Mouse (Mus musculus) intestine, embryonic 14.5 days (tissue): ENCODE measurements around the gene Sun1. TPM values are rescaled to one million over a fixed set of nuclear protein-coding genes. Genes with fewer than 3 reads are reported as not detected.

Source experiments
- ATAC-seq: fragments of 200-750 bp; cut with Nextera tagmentation; replicated peaks from 2 replicates; pipeline ENCODE4 v1.8.0; 2017; ENCODE audit warnings: low read depth, moderate number of reproducible peaks, moderate TSS enrichment, moderate library complexity; ENCODE audit not compliant: low FRiP score, low TSS enrichment
- DNase-seq: peaks from one replicate; pipeline ENCODE4 v3.0.0-alpha.2; 2018; ENCODE audit warnings: low spot score
- H3K27ac ChIP-seq: fragments of 300-500 bp; sonication (generic); 2 replicates; pipeline ENCODE4 v1.5.1; 2014; ENCODE audit warnings: low read depth, mild to moderate bottlenecking, control low read depth
- H3K27me3 ChIP-seq: fragments of 300-500 bp; sonication (generic); replicated peaks from 2 replicates; pipeline ENCODE4 v1.6.1; 2014; ENCODE audit warnings: low read length, control low read depth; ENCODE audit not compliant: control insufficient read depth, insufficient read depth
- H3K36me3 ChIP-seq: fragments of 300-500 bp; sonication (generic); 2 replicates; pipeline ENCODE4 v1.6.1; 2014; ENCODE audit warnings: low read length, control low read depth; ENCODE audit not compliant: control insufficient read depth, insufficient read depth
- H3K4me1 ChIP-seq: fragments of 300-500 bp; sonication (generic); replicated peaks from 2 replicates; pipeline ENCODE4 v1.6.1; 2014; ENCODE audit warnings: low read length, control low read depth, mixed read lengths; ENCODE audit not compliant: control insufficient read depth, insufficient read depth
- H3K4me2 ChIP-seq: fragments of 300-500 bp; sonication (generic); 2 replicates; pipeline ENCODE4 v1.6.1; 2014; ENCODE audit warnings: low read length
- H3K4me3 ChIP-seq: fragments of 300-500 bp; sonication (generic); 2 replicates; pipeline ENCODE4 v1.5.1; 2014; ENCODE audit warnings: low read depth, low read length, control low read depth, mixed read lengths
- H3K9ac ChIP-seq: fragments of 300-500 bp; sonication (generic); 2 replicates; pipeline ENCODE4 v1.6.1; 2014; ENCODE audit warnings: mild to moderate bottlenecking, low read length
- H3K9me3 ChIP-seq: fragments of 300-500 bp; sonication (generic); 2 replicates; pipeline ENCODE4 v1.6.1; 2016; ENCODE audit warnings: low read length, control low read depth; ENCODE audit not compliant: control insufficient read depth
- WGBS: fragments of 180-500 bp; shearing (Covaris S2); extraction: QIAGEN DNeasy Blood & Tissue Kit; methylation state at CpG from one replicate; pipeline ENCODE4 v1.1.7; 2014; 5-methylcytosine and 5-hydroxymethylcytosine counted together
- polyA plus RNA-seq: library from polyadenylated mRNA; unstranded; fragments of >200 nt; fragmentation: Nextera tagmentation; extraction: Ambion mirVana; gene quantifications from 2 replicates; pipeline ENCODE4 v1.2.1, GENCODE M21; 2014

Sun1 gene
- polyA plus RNA-seq, 1 experiment from 2014 or later = 54.7 TPM

DNA sequence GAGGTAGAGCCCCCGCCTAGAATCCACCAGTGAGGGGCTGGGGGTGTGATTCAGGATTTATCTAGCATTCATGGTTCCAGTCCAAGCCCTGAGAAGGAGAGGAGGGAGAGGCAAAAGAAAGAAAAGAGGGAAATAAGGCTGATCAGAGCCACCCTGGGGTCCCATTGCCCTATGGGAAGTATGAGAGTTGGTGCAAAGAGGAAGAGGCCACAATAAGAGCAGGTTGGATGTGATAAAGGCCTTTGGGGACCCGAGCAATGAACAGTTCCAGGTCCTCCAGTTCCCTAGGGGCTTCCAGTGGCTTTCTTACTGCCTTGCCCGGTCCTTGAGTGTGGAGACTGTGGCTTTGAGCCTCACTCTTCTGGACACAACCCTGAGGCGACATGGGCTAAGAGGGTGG lies 87.3 kb downstream of the Sun1 start:
- H3K27ac ChIP-seq = no peak overlapping the region
- H3K9ac ChIP-seq = no peak overlapping the region

DNA sequence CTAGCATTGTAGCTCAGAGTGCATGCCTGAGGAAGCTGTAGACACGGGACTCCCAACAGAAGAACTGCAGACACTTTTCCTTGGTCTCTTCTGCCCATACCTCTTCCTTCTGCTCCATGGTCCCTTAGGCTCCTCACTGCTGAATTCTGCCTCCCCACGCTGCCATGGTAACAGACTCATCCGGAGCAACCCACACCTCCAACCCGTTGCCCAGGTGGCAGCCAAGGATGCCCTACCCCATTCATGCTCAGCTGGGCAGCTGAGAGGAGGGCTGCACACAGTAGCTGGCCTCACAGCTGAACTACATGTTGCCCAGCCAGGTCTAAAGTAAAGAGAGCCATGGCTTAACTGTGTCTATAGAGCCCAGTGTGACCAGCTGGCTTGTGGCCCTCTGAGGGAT lies 88.2 kb downstream of the Sun1 start:
- ATAC-seq = no peak
- no peaks in the 10 kb centered on the region for H3K9me3 ChIP-seq
- H3K36me3 ChIP-seq = no peaks in the 10 kb centered on the region
- H3K27ac ChIP-seq = no peak overlapping the region
- no peaks in the 10 kb centered on the region for H3K27me3 ChIP-seq
- H3K9ac ChIP-seq = no peak overlapping the region
- no peak overlapping the region for H3K4me2 ChIP-seq
- H3K4me3 ChIP-seq = no peak overlapping the region
- DNase-seq = no peak
- WGBS = 83% methylated on average over 4 of the region's 4 CpGs
- H3K4me1 ChIP-seq = peaks cover 19% of the 10 kb centered on the region

More for the DNA sequence above, 87.3 kb downstream of the Sun1 start:
- Histone ChIP-seq H3K9me3 (no peaks in the 10 kb centered on the region), H3K36me3 (no peaks in the 10 kb centered on the region), H3K4me3 (no peak overlapping the region), H3K4me1 (peaks cover 19% of the 10 kb centered on the region), H3K4me2 (no peak overlapping the region), H3K27me3 (no peaks in the 10 kb centered on the region)
- WGBS = 92% methylated on average over 4 of the region's 4 CpGs
- ATAC-seq = no peak
- DNase-seq = no peak

DNA sequence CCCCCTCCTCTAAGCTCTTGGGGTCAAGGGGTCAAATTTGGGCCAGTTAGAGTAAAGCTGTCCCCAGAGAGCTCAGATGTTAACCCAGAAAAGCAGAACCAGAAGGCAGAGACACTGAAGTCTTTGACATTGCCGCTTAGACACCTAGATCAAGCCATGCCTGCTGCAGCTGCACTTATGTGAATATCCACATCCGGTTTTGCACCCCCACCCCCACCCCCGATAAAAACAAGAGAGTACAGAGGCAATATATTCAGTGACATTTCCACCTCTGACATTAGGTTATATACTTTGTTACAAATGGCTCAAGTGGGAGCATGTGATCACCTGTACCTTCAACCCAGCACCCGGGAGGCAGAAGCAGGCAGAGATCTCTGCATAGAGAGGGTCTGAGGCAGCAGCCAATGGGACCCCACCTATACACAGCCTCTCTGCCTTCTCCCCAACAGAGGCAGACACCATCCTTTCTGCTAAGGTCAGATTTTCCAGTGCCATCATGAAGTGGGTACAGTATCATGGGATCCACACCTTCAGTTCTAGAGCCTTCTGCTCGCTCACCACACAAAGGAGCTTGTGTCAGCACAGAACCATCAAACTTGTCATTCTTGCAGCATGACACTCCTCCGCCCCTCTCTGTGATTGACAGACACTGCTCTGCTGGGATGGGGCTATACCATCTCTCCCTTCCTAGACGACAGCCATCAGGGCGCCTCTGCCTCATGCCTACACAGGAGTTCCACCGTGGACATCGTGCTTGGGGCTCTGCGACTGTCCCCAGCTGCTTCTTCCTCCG lies 90.2 kb downstream of the Sun1 start:
- Histone ChIP-seq H3K9ac (no peak overlapping the region), H3K36me3 (no peaks in the 10 kb centered on the region), H3K27ac (no peak overlapping the region), H3K4me2 (no peak overlapping the region), H3K4me1 (peaks cover 12% of the 10 kb centered on the region), H3K9me3 (no peaks in the 10 kb centered on the region), H3K4me3 (no peak overlapping the region), H3K27me3 (no peaks in the 10 kb centered on the region)
- WGBS = 84% methylated on average over 12 of the region's 12 CpGs
- no peak for ATAC-seq
- no peak for DNase-seq

DNA sequence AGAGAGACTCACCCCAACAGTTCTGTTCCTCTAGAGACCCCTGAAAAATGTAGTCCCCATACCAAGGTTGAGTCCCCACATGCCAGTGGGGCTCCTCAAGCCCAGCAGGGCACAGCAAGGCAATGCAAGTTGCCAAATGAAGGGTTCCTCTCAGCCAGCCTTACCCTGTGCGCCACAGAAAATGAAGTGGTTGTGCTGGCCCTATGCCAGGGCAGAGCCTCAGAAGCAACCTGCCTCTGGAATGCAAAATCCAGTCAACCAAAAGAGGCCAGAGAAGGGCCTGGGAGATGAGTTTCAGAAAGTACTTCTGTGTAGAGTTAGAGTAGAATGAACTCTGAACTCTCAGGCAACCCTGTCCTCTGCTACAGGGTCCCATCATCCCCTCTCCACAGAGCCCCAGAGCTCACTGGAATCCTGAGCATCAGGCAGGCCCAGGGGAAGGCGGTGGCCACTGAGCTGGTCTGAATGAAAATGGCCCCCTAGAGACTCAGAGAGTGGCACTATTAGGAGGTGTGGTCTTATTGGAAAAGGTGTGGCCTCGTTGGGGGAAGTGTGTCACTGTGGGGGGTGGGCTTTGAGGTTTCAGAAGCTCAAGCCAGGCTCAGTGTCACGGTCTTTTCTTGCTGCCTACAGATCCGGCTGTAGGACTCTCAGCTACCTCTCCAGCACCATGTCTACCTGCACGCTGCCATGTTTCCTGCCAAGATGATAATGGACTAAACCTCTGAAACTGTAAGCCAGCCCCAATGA lies 91.5 kb downstream of the Sun1 start:
- Histone ChIP-seq H3K4me2 (no peak overlapping the region), H3K36me3 (no peaks in the 10 kb centered on the region), H3K4me3 (no peak overlapping the region), H3K9me3 (no peaks in the 10 kb centered on the region), H3K4me1 (peaks cover 2% of the 10 kb centered on the region; the same call in 1 of the 2 replicates), H3K27me3 (no peaks in the 10 kb centered on the region), H3K27ac (no peak overlapping the region), H3K9ac (no peak overlapping the region)
- 72% methylated on average over 6 of the region's 6 CpGs for WGBS
- ATAC-seq (no peak), DNase-seq (no peak)

GRCm38 (mm10) chr5:139294089-139294488 lies 93.7 kb downstream of the Sun1 start:
- no peak overlapping the region for H3K4me3 ChIP-seq
- H3K36me3 ChIP-seq = no peaks in the 10 kb centered on the region
- H3K4me2 ChIP-seq = no peak overlapping the region
- no peaks in the 10 kb centered on the region for H3K27me3 ChIP-seq
- DNase-seq (no peak), ATAC-seq (no peak)
- no peaks in the 10 kb centered on the region for H3K4me1 ChIP-seq
- no peaks in the 10 kb centered on the region for H3K9me3 ChIP-seq
- no peak overlapping the region for H3K9ac ChIP-seq
- H3K27ac ChIP-seq = no peak overlapping the region
- 84% methylated on average over 2 of the region's 2 CpGs for WGBS

GRCm38 (mm10) chr5:139297092-139297491 lies 96.7 kb downstream of the Sun1 start:
- no peak overlapping the region for H3K4me2 ChIP-seq
- DNase-seq = no peak
- no peak overlapping the region for H3K4me3 ChIP-seq
- WGBS = 75% methylated on average over 10 of the region's 10 CpGs
- H3K36me3 ChIP-seq = no peaks in the 10 kb centered on the region
- ATAC-seq = no peak
- peaks cover 4% of the 10 kb centered on the region; the same call in 1 of the 2 replicates for H3K4me1 ChIP-seq
- H3K9me3 ChIP-seq = no peaks in the 10 kb centered on the region
- H3K9ac ChIP-seq = no peak overlapping the region
- H3K27ac ChIP-seq = no peak overlapping the region
- H3K27me3 ChIP-seq = no peaks in the 10 kb centered on the region

GRCm38 (mm10) chr5:139297745-139298144 lies 97.3 kb downstream of the Sun1 start:
- 81% methylated on average over 5 of the region's 5 CpGs for WGBS
- DNase-seq (no peak), ATAC-seq (no peak)
- Histone ChIP-seq H3K4me1 (peaks cover 4% of the 10 kb centered on the region; the same call in 1 of the 2 replicates), H3K27ac (no peak overlapping the region), H3K9me3 (no peaks in the 10 kb centered on the region), H3K36me3 (no peaks in the 10 kb centered on the region), H3K27me3 (no peaks in the 10 kb centered on the region), H3K4me2 (no peak overlapping the region), H3K4me3 (no peak overlapping the region), H3K9ac (no peak overlapping the region)
